Mouse (Mus musculus): ENCODE measurements at regions not wholly inside any gene's neighbourhood (a gene's known extent, or its start where the extent isn't known, plus 50 kb on each side); places are given as distances from the start of the nearest gene placed in this dataset.

GRCm38 (mm10) chr4:25372041-25372440, 90.4 kb upstream of the Ufl1 start:
- no peaks in the 10 kb centered on the region for H3K79me2 ChIP-seq (replicated peaks; ENCODE audit: control insufficient read depth, extremely low read depth, insufficient read depth, poor library complexity, severe bottlenecking)
- TF ChIP-seq ZNF384 (IDR thresholded peaks at IDR 0.05; ENCODE audit: low read depth, low read length) (no peak), NRF1 (IDR thresholded peaks at IDR 0.05; ENCODE audit: low read depth, low read length) (no peak), IRF4 (IDR thresholded peaks at IDR 0.05; ENCODE audit: low read depth, low read length) (no peak), EP300 (IDR thresholded peaks at IDR 0.05; ENCODE audit: low read length) (no peak), JUN (IDR thresholded peaks at IDR 0.05; ENCODE audit: insufficient read depth, low read depth, low read length) (no peak), TCF12 (IDR thresholded peaks at IDR 0.05; ENCODE audit: low read depth, low read length) (no peak), POLR2AphosphoS2 (IDR thresholded peaks at IDR 0.05; ENCODE audit: low read depth, low read length) (no peak), KAT2A (IDR thresholded peaks at IDR 0.05; ENCODE audit: insufficient replicate concordance, low read length) (no peak), ETS1 (conservative IDR thresholded peaks at IDR 0.05; ENCODE audit: low read depth, low read length) (no peak), MAX (IDR thresholded peaks at IDR 0.05; ENCODE audit: low read length) (no peak), CHD1 (IDR thresholded peaks at IDR 0.05; ENCODE audit: low read depth, low read length) (no peak), MAFK (IDR thresholded peaks at IDR 0.05; ENCODE audit: insufficient replicate concordance, low read length) (no peak), BHLHE40 (IDR thresholded peaks at IDR 0.05; ENCODE audit: low read depth, low read length) (no peak), ELF1 (IDR thresholded peaks at IDR 0.05; ENCODE audit: low read depth, low read length) (no peak), NELFE (IDR thresholded peaks at IDR 0.05; ENCODE audit: low read depth, low read length) (no peak), RAD21 (IDR thresholded peaks at IDR 0.05; ENCODE audit: low read depth, low read length) (no peak), POLR2A (IDR thresholded peaks at IDR 0.05; ENCODE audit: low read depth, low read length) (no peak), ZMIZ1 (IDR thresholded peaks at IDR 0.05; ENCODE audit: low read depth, low read length) (no peak), JUND (conservative IDR thresholded peaks at IDR 0.05; ENCODE audit: low read depth, low read length) (no peak), ZC3H11A (IDR thresholded peaks at IDR 0.05; ENCODE audit: low read depth, low read length) (no peak)
- no peaks in the 10 kb centered on the region for H3K9me3 ChIP-seq (replicated peaks; ENCODE audit: low read length)
- in situ Hi-C loops (cut with MboI; ENCODE audit: low pct_ligation_motif_present, low pct_unique_long_range_greater_than_20kb, low sequenced_read_pairs) = no loop called here
- H3K4me3 ChIP-seq (replicated peaks in 1 of 3; ENCODE audit: low read depth in 2 of 3, low read length in 2 of 3, poor library complexity in 1 of 3) = no peak overlapping the region
- DNase-seq (ENCODE audit: extremely low read depth) = no peak
- H3K9ac ChIP-seq (ENCODE audit: insufficient read depth, low read depth) = no peak overlapping the region
- no peaks in the 10 kb centered on the region for H3K36me3 ChIP-seq (replicated peaks in 1 of 2; ENCODE audit: control insufficient read depth in 1 of 2, insufficient read depth in 1 of 2, low read length in 1 of 2)
- no peaks in the 10 kb centered on the region for H3K4me1 ChIP-seq (ENCODE audit: control insufficient read depth in 1 of 2, insufficient read depth in 2 of 2)
- H3K27me3 ChIP-seq (replicated peaks) = no peaks in the 10 kb centered on the region
- no peak overlapping the region for H3K27ac ChIP-seq (ENCODE audit: insufficient read depth, low read depth)
- no peak overlapping the region for H3K4me2 ChIP-seq (ENCODE audit: insufficient read depth, low read depth, poor library complexity, severe bottlenecking)
- dilution Hi-C loops (cut with MboI; ENCODE audit: extremely low pct_ligation_motif_present, extremely low pct_unique_long_range_greater_than_20kb, low sequenced_read_pairs) = no loop called here

DNA sequence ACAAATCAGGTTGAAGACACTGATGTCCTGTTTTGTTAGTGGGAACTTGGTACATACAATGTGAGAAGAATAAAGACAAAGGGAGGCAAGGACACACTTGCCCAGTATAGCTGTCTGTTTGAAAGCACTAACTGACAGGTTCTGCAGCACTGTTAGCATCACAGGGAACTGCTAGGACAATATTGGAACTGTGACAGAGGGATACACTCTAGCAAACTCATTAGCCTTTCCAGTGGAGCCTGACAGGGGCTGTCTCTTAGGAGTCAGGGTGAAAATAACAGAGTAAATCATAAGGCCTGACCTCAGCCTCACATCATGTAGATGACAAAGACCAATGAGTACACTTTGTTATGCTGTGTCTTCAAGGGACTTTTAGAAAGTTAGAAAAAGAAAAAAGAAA, 82.8 kb upstream of the Ufl1 start:
- no peak for TF ChIP-seq CTCF (conservative IDR thresholded peaks at IDR 0.05 in 1 of 2, IDR thresholded peaks at IDR 0.05 in 1 of 2; ENCODE audit: low read depth in 2 of 2, low read length in 2 of 2)
- no peak for TF ChIP-seq JUND (conservative IDR thresholded peaks at IDR 0.05; ENCODE audit: low read depth, low read length)
- no peak for TF ChIP-seq KAT2A (IDR thresholded peaks at IDR 0.05; ENCODE audit: insufficient replicate concordance, low read length)
- no peak for TF ChIP-seq UBTF (IDR thresholded peaks at IDR 0.05; ENCODE audit: low read depth, low read length)
- TF ChIP-seq ETS1 (conservative IDR thresholded peaks at IDR 0.05; ENCODE audit: low read depth, low read length) = no peak
- TF ChIP-seq RAD21 (IDR thresholded peaks at IDR 0.05; ENCODE audit: low read depth, low read length) = no peak
- no peak for TF ChIP-seq MYC (IDR thresholded peaks at IDR 0.05; ENCODE audit: low read depth, low read length)
- no peak for TF ChIP-seq MEF2A (IDR thresholded peaks at IDR 0.05; ENCODE audit: borderline replicate concordance, low read depth, low read length)
- no peak for TF ChIP-seq NELFE (IDR thresholded peaks at IDR 0.05; ENCODE audit: low read depth, low read length)
- no peak for TF ChIP-seq TCF12 (IDR thresholded peaks at IDR 0.05; ENCODE audit: low read depth, low read length)
- TF ChIP-seq MAX (IDR thresholded peaks at IDR 0.05; ENCODE audit: low read length) = no peak
- TF ChIP-seq E2F4 (IDR thresholded peaks at IDR 0.05; ENCODE audit: insufficient replicate concordance, low read depth, low read length) = no peak
- no peak for DNase-seq (ENCODE audit: extremely low read depth)
- no peaks in the 10 kb centered on the region for H3K79me2 ChIP-seq (replicated peaks; ENCODE audit: control insufficient read depth, extremely low read depth, insufficient read depth, poor library complexity, severe bottlenecking)
- dilution Hi-C loops (cut with MboI; ENCODE audit: extremely low pct_ligation_motif_present, extremely low pct_unique_long_range_greater_than_20kb, low sequenced_read_pairs) (no loop called here), in situ Hi-C loops (cut with MboI; ENCODE audit: low pct_ligation_motif_present, low pct_unique_long_range_greater_than_20kb, low sequenced_read_pairs) (no loop called here)
- H3K27me3 ChIP-seq (replicated peaks) = no peaks in the 10 kb centered on the region
- H3K36me3 ChIP-seq (replicated peaks in 1 of 2; ENCODE audit: control insufficient read depth in 1 of 2, insufficient read depth in 1 of 2, low read length in 1 of 2) = no peaks in the 10 kb centered on the region
- no peak overlapping the region for H3K27ac ChIP-seq (ENCODE audit: insufficient read depth, low read depth)
- H3K4me2 ChIP-seq (ENCODE audit: insufficient read depth, low read depth, poor library complexity, severe bottlenecking) = no peak overlapping the region
- H3K4me3 ChIP-seq (replicated peaks in 1 of 3; ENCODE audit: low read depth in 2 of 3, low read length in 2 of 3, poor library complexity in 1 of 3) = no peak overlapping the region
- H3K4me1 ChIP-seq (ENCODE audit: control insufficient read depth in 1 of 2, insufficient read depth in 2 of 2) = no peaks in the 10 kb centered on the region
- H3K9ac ChIP-seq (ENCODE audit: insufficient read depth, low read depth) = no peak overlapping the region
- no peaks in the 10 kb centered on the region for H3K9me3 ChIP-seq (replicated peaks; ENCODE audit: low read length)

Data from CH12.LX (cell line).